Mouse (Mus musculus): ENCODE results near the gene Nt5c. TPM values are rescaled to one million over a fixed set of nuclear protein-coding genes. Genes with fewer than 3 reads are reported as not detected.

Nt5c gene
- polyA plus RNA-seq, 1 experiment: 109 TPM

- Histone ChIP-seq H3K36me3 (ENCODE audit: control insufficient read depth, insufficient read depth) (no peaks in the 10 kb centered on the region), H3K4me3 (ENCODE audit: insufficient read depth, poor library complexity, severe bottlenecking) (no peak overlapping the region), H3K27me3 (ENCODE audit: control insufficient read depth, insufficient read depth, insufficient read length) (peaks cover 31% of the 10 kb centered on the region), H3ac (ENCODE audit: control insufficient read depth, insufficient read length, low read depth) (no peak overlapping the region), H3K79me3 (ENCODE audit: low read depth) (no peaks in the 10 kb centered on the region), H3K79me2 (ENCODE audit: control insufficient read depth, insufficient read depth) (no peaks in the 10 kb centered on the region)
- TF ChIP-seq CTCF (IDR thresholded peaks at IDR 0.05; ENCODE audit: control insufficient read depth, insufficient read depth, insufficient read length) (no peak), CEBPB (IDR thresholded peaks at IDR 0.05; ENCODE audit: low read depth) (no peak), MYOG (IDR thresholded peaks at IDR 0.05; ENCODE audit: control insufficient read depth, extremely low read depth, insufficient read length) (no peak), FOSL1 (IDR thresholded peaks at IDR 0.05; ENCODE audit: insufficient read depth, low read length, poor library complexity, severe bottlenecking) (no peak), USF1 (IDR thresholded peaks at IDR 0.05; ENCODE audit: low read depth) (no peak), MYOD1 (IDR thresholded peaks at IDR 0.05; ENCODE audit: control insufficient read depth, insufficient read length, low read depth) (no peak), MAX (IDR thresholded peaks at IDR 0.05) (no peak)
Observed at GRCm38 (mm10) chr11:115453306-115453705, 38.4 kb downstream of the Nt5c start.

GRCm38 (mm10) chr11:115452281-115452860 lies 39.3 kb downstream of the Nt5c start:
- no peak overlapping the region for H3ac ChIP-seq (ENCODE audit: control insufficient read depth, insufficient read length, low read depth)
- TF ChIP-seq MYOG (IDR thresholded peaks at IDR 0.05; ENCODE audit: control insufficient read depth, extremely low read depth, insufficient read length): no peak
- TF ChIP-seq MYOD1 (IDR thresholded peaks at IDR 0.05; ENCODE audit: control insufficient read depth, insufficient read length, low read depth): no peak
- no peak for TF ChIP-seq FOSL1 (IDR thresholded peaks at IDR 0.05; ENCODE audit: insufficient read depth, low read length, poor library complexity, severe bottlenecking)
- no peak for TF ChIP-seq CTCF (IDR thresholded peaks at IDR 0.05; ENCODE audit: control insufficient read depth, insufficient read depth, insufficient read length)
- TF ChIP-seq USF1 (IDR thresholded peaks at IDR 0.05; ENCODE audit: low read depth): no peak
- no peak for TF ChIP-seq CEBPB (IDR thresholded peaks at IDR 0.05; ENCODE audit: low read depth)
- H3K36me3 ChIP-seq (ENCODE audit: control insufficient read depth, insufficient read depth): no peaks in the 10 kb centered on the region
- no peaks in the 10 kb centered on the region for H3K79me3 ChIP-seq (ENCODE audit: low read depth)
- H3K27me3 ChIP-seq (ENCODE audit: control insufficient read depth, insufficient read depth, insufficient read length): peaks cover 38% of the 10 kb centered on the region
- no peaks in the 10 kb centered on the region for H3K79me2 ChIP-seq (ENCODE audit: control insufficient read depth, insufficient read depth)
- H3K4me3 ChIP-seq (ENCODE audit: insufficient read depth, poor library complexity, severe bottlenecking): no peak overlapping the region

GRCm38 (mm10) chr11:115451781-115452241 lies 39.9 kb downstream of the Nt5c start:
- Histone ChIP-seq H3K4me3 (ENCODE audit: insufficient read depth, poor library complexity, severe bottlenecking) (no peak overlapping the region), H3K79me3 (ENCODE audit: low read depth) (no peaks in the 10 kb centered on the region), H3ac (ENCODE audit: control insufficient read depth, insufficient read length, low read depth) (no peak overlapping the region), H3K27me3 (ENCODE audit: control insufficient read depth, insufficient read depth, insufficient read length) (peaks cover 38% of the 10 kb centered on the region), H3K36me3 (ENCODE audit: control insufficient read depth, insufficient read depth) (no peaks in the 10 kb centered on the region), H3K79me2 (ENCODE audit: control insufficient read depth, insufficient read depth) (no peaks in the 10 kb centered on the region)
- TF ChIP-seq CTCF (IDR thresholded peaks at IDR 0.05; ENCODE audit: control insufficient read depth, insufficient read depth, insufficient read length) (no peak), MAX (IDR thresholded peaks at IDR 0.05) (no peak), CEBPB (IDR thresholded peaks at IDR 0.05; ENCODE audit: low read depth) (no peak), MYOG (IDR thresholded peaks at IDR 0.05; ENCODE audit: control insufficient read depth, extremely low read depth, insufficient read length) (no peak), FOSL1 (IDR thresholded peaks at IDR 0.05; ENCODE audit: insufficient read depth, low read length, poor library complexity, severe bottlenecking) (no peak), MYOD1 (IDR thresholded peaks at IDR 0.05; ENCODE audit: control insufficient read depth, insufficient read length, low read depth) (no peak), USF1 (IDR thresholded peaks at IDR 0.05; ENCODE audit: low read depth) (no peak)

- TF ChIP-seq MAX (IDR thresholded peaks at IDR 0.05) (no peak), USF1 (IDR thresholded peaks at IDR 0.05; ENCODE audit: low read depth) (no peak), MYOG (IDR thresholded peaks at IDR 0.05; ENCODE audit: control insufficient read depth, extremely low read depth, insufficient read length) (no peak), CTCF (IDR thresholded peaks at IDR 0.05; ENCODE audit: control insufficient read depth, insufficient read depth, insufficient read length) (no peak), FOSL1 (IDR thresholded peaks at IDR 0.05; ENCODE audit: insufficient read depth, low read length, poor library complexity, severe bottlenecking) (no peak), CEBPB (IDR thresholded peaks at IDR 0.05; ENCODE audit: low read depth) (no peak), MYOD1 (IDR thresholded peaks at IDR 0.05; ENCODE audit: control insufficient read depth, insufficient read length, low read depth) (no peak)
- H3K79me3 ChIP-seq (ENCODE audit: low read depth): no peaks in the 10 kb centered on the region
- H3K27me3 ChIP-seq (ENCODE audit: control insufficient read depth, insufficient read depth, insufficient read length): peaks cover 43% of the 10 kb centered on the region
- H3K36me3 ChIP-seq (ENCODE audit: control insufficient read depth, insufficient read depth): no peaks in the 10 kb centered on the region
- H3K79me2 ChIP-seq (ENCODE audit: control insufficient read depth, insufficient read depth): no peaks in the 10 kb centered on the region
- no peak overlapping the region for H3ac ChIP-seq (ENCODE audit: control insufficient read depth, insufficient read length, low read depth)
- no peak overlapping the region for H3K4me3 ChIP-seq (ENCODE audit: insufficient read depth, poor library complexity, severe bottlenecking)
Observed at GRCm38 (mm10) chr11:115450176-115450575, 41.5 kb downstream of the Nt5c start.

- no peak for TF ChIP-seq MAX (IDR thresholded peaks at IDR 0.05)
- no peak for TF ChIP-seq FOSL1 (IDR thresholded peaks at IDR 0.05; ENCODE audit: insufficient read depth, low read length, poor library complexity, severe bottlenecking)
- H3K79me2 ChIP-seq (ENCODE audit: control insufficient read depth, insufficient read depth): no peaks in the 10 kb centered on the region
Observed at GRCm38 (mm10) chr11:115448998-115449397, 42.7 kb downstream of the Nt5c start.

GRCm38 (mm10) chr11:115448075-115448474 lies 43.6 kb downstream of the Nt5c start:
- Histone ChIP-seq H3K36me3 (ENCODE audit: control insufficient read depth, insufficient read depth) (no peaks in the 10 kb centered on the region), H3K79me3 (ENCODE audit: low read depth) (no peaks in the 10 kb centered on the region), H3K79me2 (ENCODE audit: control insufficient read depth, insufficient read depth) (no peaks in the 10 kb centered on the region), H3K27me3 (ENCODE audit: control insufficient read depth, insufficient read depth, insufficient read length) (peaks cover 39% of the 10 kb centered on the region), H3ac (ENCODE audit: control insufficient read depth, insufficient read length, low read depth) (no peak overlapping the region), H3K4me3 (ENCODE audit: insufficient read depth, poor library complexity, severe bottlenecking) (no peak overlapping the region)
- no peak for TF ChIP-seq FOSL1 (IDR thresholded peaks at IDR 0.05; ENCODE audit: insufficient read depth, low read length, poor library complexity, severe bottlenecking)
- no peak for TF ChIP-seq USF1 (IDR thresholded peaks at IDR 0.05; ENCODE audit: low read depth)
- TF ChIP-seq MYOG (IDR thresholded peaks at IDR 0.05; ENCODE audit: control insufficient read depth, extremely low read depth, insufficient read length): no peak
- no peak for TF ChIP-seq CTCF (IDR thresholded peaks at IDR 0.05; ENCODE audit: control insufficient read depth, insufficient read depth, insufficient read length)
- no peak for TF ChIP-seq CEBPB (IDR thresholded peaks at IDR 0.05; ENCODE audit: low read depth)
- TF ChIP-seq MAX (IDR thresholded peaks at IDR 0.05): no peak
- TF ChIP-seq MYOD1 (IDR thresholded peaks at IDR 0.05; ENCODE audit: control insufficient read depth, insufficient read length, low read depth): no peak

More at GRCm38 (mm10) chr11:115448998-115449397, 42.7 kb downstream of the Nt5c start:
- H3ac ChIP-seq (ENCODE audit: control insufficient read depth, insufficient read length, low read depth): no peak overlapping the region
- H3K79me3 ChIP-seq (ENCODE audit: low read depth): no peaks in the 10 kb centered on the region
- no peak overlapping the region for H3K4me3 ChIP-seq (ENCODE audit: insufficient read depth, poor library complexity, severe bottlenecking)
- H3K36me3 ChIP-seq (ENCODE audit: control insufficient read depth, insufficient read depth): no peaks in the 10 kb centered on the region
- peaks cover 43% of the 10 kb centered on the region for H3K27me3 ChIP-seq (ENCODE audit: control insufficient read depth, insufficient read depth, insufficient read length)
